Mouse (Mus musculus): Measurements from ENCODE around the gene Cyp1a1.
"Not testable (repeated sequence)": the region's sequence is repeated elsewhere in the genome, so short reads cannot be mapped to it uniquely, and the experiment has no call there.

The Cyp1a1 gene

DNA sequence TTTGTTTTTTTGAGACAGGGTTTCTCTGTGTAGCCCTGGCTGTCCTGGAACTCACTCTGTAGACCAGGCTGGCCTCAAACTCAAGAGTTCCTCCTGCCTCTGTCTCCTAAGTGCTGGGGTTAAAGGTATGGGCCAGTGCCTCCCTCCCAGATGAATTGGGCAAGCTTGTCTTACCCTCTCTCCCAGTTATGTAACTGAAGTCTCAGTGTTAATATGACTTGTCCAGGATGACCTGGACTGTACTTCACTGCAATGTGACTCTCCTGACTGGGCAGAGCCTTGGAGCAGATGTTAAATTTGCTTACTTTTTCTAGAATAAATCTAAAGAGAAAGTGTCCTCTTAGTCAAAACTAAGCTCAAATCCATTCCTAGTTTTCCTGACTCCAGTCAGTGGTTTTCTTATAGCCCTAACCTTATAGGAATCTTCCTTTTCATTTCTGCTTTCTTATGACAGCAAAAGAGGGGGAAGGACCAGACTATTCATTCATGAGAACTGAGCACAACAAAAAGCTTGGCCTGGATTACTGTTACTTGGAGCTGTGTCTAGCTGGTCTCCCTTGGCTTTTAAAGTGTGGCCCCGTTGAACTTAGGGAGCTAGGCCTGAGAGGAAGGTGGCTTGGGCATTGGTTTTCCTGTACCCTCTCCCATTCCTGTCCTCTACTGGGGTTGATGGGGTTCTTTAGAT, 10.9 kb downstream of the Cyp1a1 start:
- no peak for DNase-seq (ENCODE audit: low read depth, low spot score)

GRCm38 (mm10) chr9:57706496-57706895, 18.8 kb downstream of the Cyp1a1 start:
- no peak for DNase-seq (ENCODE audit: low read depth, low spot score)

DNA sequence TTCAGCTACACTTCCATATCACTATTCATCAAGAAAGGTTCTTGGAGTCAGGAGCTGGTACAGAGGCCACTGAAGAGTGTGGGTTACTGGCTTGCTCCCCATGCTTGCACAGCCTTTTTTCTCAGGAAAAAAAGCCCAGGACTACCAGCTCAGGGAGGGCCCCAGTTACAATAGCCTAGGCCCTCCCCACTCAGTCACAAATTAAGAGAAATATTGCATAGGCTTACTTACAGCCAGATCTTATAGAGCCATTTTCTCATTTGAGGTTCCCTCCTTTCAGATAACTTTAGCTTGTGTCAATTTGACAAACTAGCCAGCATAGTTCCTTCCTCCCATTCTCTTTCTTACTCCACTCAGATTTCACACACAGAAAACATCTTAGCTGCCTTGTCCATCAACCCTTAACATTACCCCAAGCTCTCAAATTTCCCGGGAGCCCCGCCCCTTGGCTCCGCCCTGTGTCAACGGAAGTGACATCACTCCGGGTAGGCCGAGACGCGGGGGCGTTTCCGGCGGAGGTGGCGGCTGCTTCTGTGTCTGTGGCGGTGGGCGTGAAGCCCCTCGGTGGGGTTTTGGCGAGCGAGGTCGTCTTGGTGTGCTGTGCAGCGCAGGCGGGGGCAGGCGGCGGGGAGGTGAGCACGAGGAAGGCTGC, 20.5 kb downstream of the Cyp1a1 start, which contains the start of gene Edc3:
Gene Edc3, plus strand, starts transcription at position 473 of the 652 bp plus-strand sequence.
- peak; percentile 93 for DNase-seq (ENCODE audit: low read depth, low spot score)

- DNase-seq (ENCODE audit: low read depth, low spot score): peak; percentile 66
Measured at GRCm38 (mm10) chr9:57708720-57709274, 21.1 kb downstream of the Cyp1a1 start.

GRCm38 (mm10) chr9:57710214-57710613, 22.5 kb downstream of the Cyp1a1 start:
- not testable (repeated sequence) for DNase-seq (ENCODE audit: low read depth, low spot score)

GRCm38 (mm10) chr9:57712194-57712593, 24.5 kb downstream of the Cyp1a1 start:
- DNase-seq (ENCODE audit: low read depth, low spot score): peak; percentile 79

GRCm38 (mm10) chr9:57718408-57718807, 30.7 kb downstream of the Cyp1a1 start:
- DNase-seq (ENCODE audit: low read depth, low spot score): no peak

DNA sequence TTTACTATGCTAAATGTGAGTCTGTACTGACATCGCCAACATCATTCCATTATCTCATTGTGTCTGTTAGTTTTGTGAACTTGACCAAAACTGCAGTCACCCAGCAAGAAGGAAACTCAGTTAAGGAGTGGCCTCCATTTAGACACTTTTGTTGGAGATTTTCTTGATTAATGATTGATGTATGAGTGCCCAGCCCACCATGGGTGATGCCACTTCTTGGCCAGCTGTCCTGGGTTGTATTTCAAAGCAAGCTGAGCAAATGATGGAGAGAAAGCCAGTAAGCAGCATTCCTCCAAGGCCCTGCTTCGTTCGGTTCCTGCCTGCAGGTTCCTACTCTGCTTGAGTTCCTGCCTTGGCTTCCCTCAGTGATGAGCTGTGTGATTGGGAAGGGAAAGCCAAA, 33.0 kb downstream of the Cyp1a1 start:
- no peak for DNase-seq (ENCODE audit: low read depth, low spot score)

DNA sequence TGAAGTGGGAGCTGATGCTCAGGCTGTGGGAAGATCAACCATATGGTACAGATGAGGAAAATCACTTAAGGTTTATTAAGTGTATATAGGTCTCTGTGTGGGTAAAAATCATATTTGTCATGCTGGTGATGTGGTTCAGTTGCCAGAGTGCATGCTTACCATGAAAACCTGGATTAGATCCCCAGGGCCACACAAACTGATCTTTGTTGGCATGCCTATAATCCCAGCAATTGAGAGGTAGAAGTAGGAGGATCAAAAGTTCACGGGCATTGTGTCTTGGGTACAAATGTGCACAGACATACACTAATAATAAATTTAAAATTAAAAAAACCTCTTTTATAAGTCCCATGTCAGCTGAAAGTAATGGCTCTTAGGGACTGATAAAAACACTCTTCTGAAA, 34.6 kb downstream of the Cyp1a1 start:
- no peak for DNase-seq (ENCODE audit: low read depth, low spot score)

GRCm38 (mm10) chr9:57723315-57723715, 35.6 kb downstream of the Cyp1a1 start:
- DNase-seq (ENCODE audit: low read depth, low spot score): no peak

DNA sequence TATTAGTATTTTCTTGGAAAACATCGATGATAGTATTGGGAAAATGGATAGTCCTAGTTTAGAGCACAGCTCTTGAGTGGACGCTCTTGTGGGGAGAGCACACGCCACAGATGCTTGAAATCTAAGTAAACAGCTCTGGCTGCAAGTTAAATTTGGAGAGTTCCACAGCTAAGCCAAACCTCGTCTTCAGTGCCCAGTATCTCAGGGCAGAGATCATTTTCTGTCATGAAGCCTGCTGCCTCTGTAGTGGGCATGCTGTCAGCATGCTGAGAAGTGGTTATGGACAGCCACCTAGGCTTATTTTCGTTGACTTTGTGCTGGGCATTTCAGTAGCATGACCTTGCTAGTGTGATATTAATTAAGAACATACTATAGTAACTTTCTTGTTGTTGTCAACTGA, 36.1 kb downstream of the Cyp1a1 start:
- DNase-seq (ENCODE audit: low read depth, low spot score): no peak

DNA sequence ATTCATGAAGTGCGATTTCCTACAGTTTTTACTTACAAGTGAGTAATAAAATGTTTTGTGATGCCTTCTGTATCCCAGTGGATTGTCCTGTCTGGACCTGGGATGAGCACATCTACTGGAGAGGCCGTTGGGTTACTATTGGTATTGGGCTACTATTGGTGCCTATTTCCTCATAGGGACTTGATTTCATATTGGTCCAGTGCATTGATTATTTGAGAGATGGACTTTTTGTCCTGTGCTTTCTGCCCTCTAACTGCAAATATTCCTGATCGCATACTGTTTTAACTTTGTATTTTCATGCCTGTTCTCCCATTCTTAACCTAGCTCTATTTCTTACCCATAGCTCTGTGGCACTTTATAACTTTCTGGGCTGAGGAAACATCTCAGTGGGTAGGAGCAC, 37.0 kb downstream of the Cyp1a1 start:
- no peak for DNase-seq (ENCODE audit: low read depth, low spot score)

DNA sequence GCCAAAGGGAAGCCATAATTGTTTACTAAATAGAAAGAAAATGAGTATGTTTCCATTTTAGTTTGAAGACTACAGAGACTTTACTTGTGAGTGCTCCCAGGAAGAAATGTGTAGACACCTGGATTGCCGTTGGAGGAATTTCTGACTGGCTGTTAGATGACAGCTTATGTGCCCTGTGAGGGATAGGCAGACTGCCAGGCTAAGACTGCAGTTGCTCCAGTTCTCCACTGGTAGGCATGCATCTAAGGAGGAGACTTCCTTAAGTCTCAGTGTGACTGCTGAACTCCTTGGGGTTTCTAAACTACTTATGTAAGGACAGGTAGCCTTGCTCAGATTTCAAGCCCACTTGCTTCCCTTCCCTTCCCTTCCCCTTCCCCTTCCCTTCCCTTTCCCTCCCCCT, 40.6 kb downstream of the Cyp1a1 start:
- DNase-seq (ENCODE audit: low read depth, low spot score): peak; percentile 48

- DNase-seq (ENCODE audit: low read depth, low spot score): no peak
Measured at GRCm38 (mm10) chr9:57733606-57734005, 45.9 kb downstream of the Cyp1a1 start.

GRCm38 (mm10) chr9:57739863-57740262, 52.1 kb downstream of the Cyp1a1 start:
- no peak for DNase-seq (ENCODE audit: low read depth, low spot score)

GRCm38 (mm10) chr9:57744462-57745091, 56.8 kb downstream of the Cyp1a1 start:
- peak; percentile 71 for DNase-seq (ENCODE audit: low read depth, low spot score)

GRCm38 (mm10) chr9:57747067-57747466, 59.3 kb downstream of the Cyp1a1 start:
- no peak for DNase-seq (ENCODE audit: low read depth, low spot score)

DNA sequence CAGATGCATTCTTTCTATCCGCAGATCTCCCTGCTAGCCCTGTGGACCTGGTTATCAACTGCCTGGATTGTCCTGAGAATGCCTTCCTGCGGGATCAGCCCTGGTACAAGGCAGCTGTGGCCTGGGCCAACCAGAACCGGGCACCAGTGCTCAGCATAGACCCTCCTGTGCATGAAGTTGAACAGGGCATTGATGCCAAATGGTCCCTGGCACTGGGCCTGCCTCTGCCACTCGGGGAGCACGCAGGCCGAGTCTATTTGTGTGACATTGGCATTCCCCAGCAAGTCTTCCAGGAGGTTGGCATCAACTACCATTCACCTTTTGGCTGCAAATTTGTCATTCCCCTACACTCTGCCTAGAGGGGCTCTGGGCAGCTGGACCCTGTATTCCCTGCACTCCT, 60.4 kb downstream of the Cyp1a1 start:
- DNase-seq (ENCODE audit: low read depth, low spot score): no peak

DNA sequence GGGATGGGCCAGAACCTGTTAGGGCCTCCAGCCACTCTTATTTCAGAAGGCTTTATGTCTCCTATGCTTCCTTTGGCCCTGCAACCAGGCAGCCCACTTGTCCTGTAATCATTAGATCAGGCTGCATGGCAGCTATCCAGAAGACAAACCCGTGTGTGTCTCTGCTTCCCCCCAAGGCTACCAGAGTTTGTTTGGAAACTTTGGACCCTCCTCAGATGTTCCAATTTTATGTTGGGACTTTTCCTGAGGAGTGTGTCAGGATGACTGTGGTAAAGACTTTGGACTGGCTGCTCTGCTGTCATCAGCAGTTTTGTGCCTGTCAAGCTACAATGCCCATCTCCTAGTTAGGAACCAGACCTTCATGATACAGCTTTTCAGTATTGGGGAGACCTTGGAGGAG, 61.1 kb downstream of the Cyp1a1 start:
- no peak for DNase-seq (ENCODE audit: low read depth, low spot score)

- DNase-seq (ENCODE audit: low read depth, low spot score): no peak
Measured at GRCm38 (mm10) chr9:57750901-57751300, 63.2 kb downstream of the Cyp1a1 start.

All from R1 (cell line).